Mouse (Mus musculus): ENCODE measurements around the gene Gm19402.

- TF ChIP-seq POLR2A (IDR thresholded peaks at IDR 0.05; ENCODE audit: extremely low read depth, insufficient read depth, low read length) (no peak), CTCF (IDR thresholded peaks at IDR 0.05; ENCODE audit: extremely low read depth, insufficient read depth, low read length) (no peak)
Measured at GRCm38 (mm10) chr10:77643160-77643559, 47.4 kb downstream of the Gm19402 start.
